Mouse (Mus musculus): Measurements from ENCODE around the gene Gm21761.
"Not testable (repeated sequence)": the region's sequence is repeated elsewhere in the genome, so short reads cannot be mapped to it uniquely, and the experiment has no call there.

DNA sequence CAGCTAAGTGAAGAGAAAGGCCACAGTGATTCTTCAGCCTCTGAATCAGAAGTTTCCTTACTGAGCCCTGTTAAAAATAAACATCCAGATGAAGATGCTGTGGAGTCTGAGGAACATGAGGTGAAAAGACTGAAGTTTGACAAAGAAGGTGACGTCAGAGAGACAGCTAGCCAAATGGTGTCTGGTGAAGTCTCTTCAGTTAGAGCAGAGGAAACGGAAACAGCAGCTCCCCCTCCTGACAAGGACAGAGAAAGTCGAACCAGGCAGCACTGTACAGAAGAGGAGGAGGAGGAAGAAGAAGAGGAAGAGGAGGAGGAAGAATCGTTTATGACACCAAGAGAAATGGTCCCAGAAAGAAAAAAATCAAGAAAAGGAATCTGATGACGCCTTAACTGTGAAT is 33.8 kb upstream of the Gm21761 start:
- not testable (repeated sequence) for TF ChIP-seq CTCF, POLR2A (IDR thresholded peaks at IDR 0.05; ENCODE audit: insufficient read depth, low read depth, low read length)
